Mouse (Mus musculus) embryonic fibroblast, embryonic 13.5 days (primary cell): ENCODE results near the gene Hcn1.

Experiments
- CTCF ChIP-seq: IDR thresholded peaks from 2 replicates; pipeline ENCODE4 v1.5.1; 2011; ENCODE audit warnings: mild to moderate bottlenecking, control low read depth, low read length, moderate library complexity, borderline replicate concordance; ENCODE audit not compliant: insufficient read depth
- POLR2A ChIP-seq: IDR thresholded peaks from 2 replicates; pipeline ENCODE4 v1.6.1; 2011; ENCODE audit warnings: low read depth, mild to moderate bottlenecking, control low read depth, low read length, moderate library complexity

- TF ChIP-seq CTCF = no peak
- no peak for TF ChIP-seq POLR2A
Observed at GRCm38 (mm10) chr13:117877787-117878186, 275.7 kb downstream of the Hcn1 start.
